Comparison of ENCODE assay signal across 8 mouse cellular contexts in the genomic region with DNA sequence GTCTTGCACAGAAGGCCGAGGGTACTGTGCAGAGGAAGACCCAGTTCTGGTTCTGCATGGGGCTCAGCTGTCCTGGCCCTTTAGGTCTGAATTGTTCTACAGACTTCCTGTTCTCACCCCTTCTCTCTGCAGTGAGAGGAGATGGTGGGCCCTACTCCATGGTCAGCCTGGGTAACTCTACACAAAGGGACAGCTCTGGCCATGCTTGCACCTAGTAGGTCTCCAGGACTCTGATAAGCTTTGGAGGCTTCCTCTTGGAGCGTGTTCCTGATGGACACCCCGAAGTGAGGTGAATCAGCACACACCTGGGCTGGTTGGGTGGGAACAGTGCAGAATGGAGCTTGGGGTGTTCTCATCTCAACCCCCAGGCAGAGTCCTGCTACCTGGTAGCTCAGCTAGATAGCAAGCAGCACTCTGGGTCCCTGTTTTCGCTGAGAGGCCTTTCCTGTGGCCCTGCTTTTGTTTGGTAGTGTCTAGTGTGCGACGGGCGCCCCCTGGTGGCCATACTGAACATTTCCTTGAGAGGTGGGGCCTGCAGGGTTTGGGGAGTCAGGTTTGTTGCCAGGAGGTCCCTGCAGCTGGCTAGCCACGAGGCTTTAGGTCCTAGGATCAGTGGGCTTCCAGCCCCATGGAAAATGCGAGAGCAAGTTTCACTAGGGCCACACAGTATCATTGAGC. TPM values are rescaled to one million over a fixed set of nuclear protein-coding genes. Genes with fewer than 3 reads are reported as not detected.
A peak's percentile ranks its signal among the peaks of the same experiment; 100 is the strongest.
DNase-seq lines count a peak whose midpoint lies in the region; ATAC-seq and TF ChIP-seq lines count a peak whose summit lies in the region.

No protein-coding gene starts in this region.

- peak; percentile 50 to 96; a peak in 3 of 4 replicates for TF ChIP-seq CTCF in CH12.LX (conservative IDR thresholded peaks at IDR 0.05 in 1 of 2, IDR thresholded peaks at IDR 0.05 in 1 of 2; ENCODE audit: low read depth in 2 of 2, low read length in 2 of 2)
- TF ChIP-seq CTCF in heart, postnatal 0 days (IDR thresholded peaks at IDR 0.05; ENCODE audit: low read depth), result peak; percentile 92
- peak; percentile 98 for TF ChIP-seq CTCF in stomach, postnatal 0 days (IDR thresholded peaks at IDR 0.05; ENCODE audit: low read depth)

- H3K4me2 ChIP-seq in CH12.LX (ENCODE audit: insufficient read depth, low read depth, poor library complexity, severe bottlenecking), result no peak overlapping the region
- no peak overlapping the region for H3K4me2 ChIP-seq in forebrain, embryonic 11.5 days (ENCODE audit: low read depth, low read length, severe bottlenecking)
- no peak overlapping the region for H3K4me2 ChIP-seq in heart, postnatal 0 days (ENCODE audit: low read depth, low read length)
- H3K4me2 ChIP-seq in liver, embryonic 13.5 days, result no peak overlapping the region
- no peak overlapping the region for H3K4me2 ChIP-seq in neural tube, embryonic 12.5 days (replicated peaks)
- no peak overlapping the region for H3K4me2 ChIP-seq in stomach, postnatal 0 days (replicated peaks; ENCODE audit: low read depth)

- no peak overlapping the region for H3K4me3 ChIP-seq in CH12.LX (replicated peaks in 1 of 3; ENCODE audit: low read depth in 2 of 3, low read length in 2 of 3, poor library complexity in 1 of 3)
- no peak overlapping the region for H3K4me3 ChIP-seq in forebrain, embryonic 11.5 days (ENCODE audit: low read depth, low read length)
- H3K4me3 ChIP-seq in heart, postnatal 0 days (ENCODE audit: low read depth, low read length), result no peak overlapping the region
- no peak overlapping the region for H3K4me3 ChIP-seq in liver, embryonic 13.5 days (replicated peaks)
- no peak overlapping the region for H3K4me3 ChIP-seq in neural tube, embryonic 12.5 days
- H3K4me3 ChIP-seq in stomach, postnatal 0 days (ENCODE audit: low read depth, low read length), result no peak overlapping the region

- peak; percentile 81 for DNase-seq in CH12.LX (ENCODE audit: extremely low read depth)
- DNase-seq in c-Kit-positive CD71-negative TER-119-negative erythroid progenitor cells, embryonic 14.5 days (ENCODE audit: low read depth), result peak; percentile 77
- DNase-seq in forebrain, embryonic 11.5 days (ENCODE audit: low spot score), result peak; percentile 93
- peak; percentile 60 for DNase-seq in heart, postnatal 0 days (ENCODE audit: low spot score)
- peak; percentile 81 for DNase-seq in kidney, postnatal 25 days
- DNase-seq in liver, embryonic 13.5 days, result peak; percentile 59
- DNase-seq in stomach, postnatal 0 days (ENCODE audit: low spot score), result peak; percentile 88

- no peak overlapping the region for H3K9ac ChIP-seq in CH12.LX (ENCODE audit: insufficient read depth, low read depth)
- H3K9ac ChIP-seq in forebrain, embryonic 11.5 days (ENCODE audit: low read length), result no peak overlapping the region; the same call in 1 of the 2 replicates
- H3K9ac ChIP-seq in heart, postnatal 0 days (replicated peaks; ENCODE audit: low read depth, low read length), result no peak overlapping the region
- H3K9ac ChIP-seq in liver, embryonic 13.5 days, result no peak overlapping the region
- H3K9ac ChIP-seq in neural tube, embryonic 12.5 days, result no peak overlapping the region
- H3K9ac ChIP-seq in stomach, postnatal 0 days (ENCODE audit: low read length), result no peak overlapping the region

- no peaks in the 10 kb centered on the region for H3K79me2 ChIP-seq in CH12.LX (replicated peaks; ENCODE audit: control insufficient read depth, extremely low read depth, insufficient read depth, poor library complexity, severe bottlenecking)

- H3K4me1 ChIP-seq in CH12.LX (ENCODE audit: control insufficient read depth in 1 of 2, insufficient read depth in 2 of 2), result peaks cover 0 to 15% of the 10 kb centered on the region in 2 experiments; a peak in 3 of 4 replicates
- 0 out of 2 replicates have a peak, but pooled peaks cover 2% of the 10 kb centered on the region for H3K4me1 ChIP-seq in forebrain, embryonic 11.5 days (replicated peaks; ENCODE audit: control insufficient read depth, insufficient read depth, low read length)
- peaks cover 19% of the 10 kb centered on the region; the same call in 1 of the 2 replicates for H3K4me1 ChIP-seq in heart, postnatal 0 days (ENCODE audit: control insufficient read depth, insufficient read depth)
- peaks cover 7% of the 10 kb centered on the region for H3K4me1 ChIP-seq in liver, embryonic 13.5 days (replicated peaks)
- no peaks in the 10 kb centered on the region for H3K4me1 ChIP-seq in neural tube, embryonic 12.5 days
- H3K4me1 ChIP-seq in stomach, postnatal 0 days (replicated peaks; ENCODE audit: control insufficient read depth, insufficient read depth), result no peaks in the 10 kb centered on the region; the same call in 1 of the 2 replicates

- in situ Hi-C loops in CH12.LX (cut with MboI; ENCODE audit: low pct_ligation_motif_present, low pct_unique_long_range_greater_than_20kb, low sequenced_read_pairs), result no loop called here

- TF ChIP-seq POLR2A in CH12.LX (IDR thresholded peaks at IDR 0.05; ENCODE audit: low read depth, low read length), result no peak

- WGBS in forebrain, embryonic 11.5 days, result 25% methylated on average over 9 of the region's 9 CpGs
- WGBS in heart, postnatal 0 days, result 24% methylated on average over 9 of the region's 9 CpGs
- 26% methylated on average over 9 of the region's 9 CpGs for WGBS in liver, embryonic 13.5 days (ENCODE audit: insufficient replicate concordance)
- WGBS in neural tube, embryonic 12.5 days, result 29% methylated on average over 9 of the region's 9 CpGs
- 26% methylated on average over 9 of the region's 9 CpGs for WGBS in stomach, postnatal 0 days

- no peak overlapping the region for H3K27ac ChIP-seq in CH12.LX (ENCODE audit: insufficient read depth, low read depth)
- H3K27ac ChIP-seq in forebrain, embryonic 11.5 days (ENCODE audit: low read depth, low read length), result no peak overlapping the region
- no peak overlapping the region for H3K27ac ChIP-seq in heart, postnatal 0 days (ENCODE audit: low read depth)
- H3K27ac ChIP-seq in liver, embryonic 13.5 days, result no peak overlapping the region
- no peak overlapping the region for H3K27ac ChIP-seq in neural tube, embryonic 12.5 days
- peak overlapping the region; percentile 45; the same call in 1 of the 2 replicates for H3K27ac ChIP-seq in stomach, postnatal 0 days (replicated peaks)

- ATAC-seq in forebrain, embryonic 11.5 days (replicated peaks; ENCODE audit: low FRiP score), result peak; percentile 78
- peak; percentile 68 for ATAC-seq in heart, postnatal 0 days (ENCODE audit: insufficient read depth, low read depth)
- peak; percentile 47 for ATAC-seq in liver, embryonic 13.5 days (ENCODE audit: low read depth)
- peak; percentile 83 for ATAC-seq in neural tube, embryonic 12.5 days (ENCODE audit: low FRiP score, low read depth)
- ATAC-seq in stomach, postnatal 0 days (ENCODE audit: low FRiP score, low TSS enrichment), result peak; percentile 54

- no peak for TF ChIP-seq EP300 in CH12.LX (IDR thresholded peaks at IDR 0.05; ENCODE audit: low read length)
- TF ChIP-seq EP300 in heart, postnatal 0 days (IDR thresholded peaks at IDR 0.05; ENCODE audit: low read depth), result no peak
- TF ChIP-seq EP300 in stomach, postnatal 0 days (optimal IDR thresholded peaks at IDR 0.05), result no peak

- H3K27me3 ChIP-seq in CH12.LX (replicated peaks), result peaks cover 54% of the 10 kb centered on the region
- H3K27me3 ChIP-seq in forebrain, embryonic 11.5 days (ENCODE audit: control insufficient read depth, insufficient read depth, low read length), result no peaks in the 10 kb centered on the region
- H3K27me3 ChIP-seq in heart, postnatal 0 days (ENCODE audit: control insufficient read depth, insufficient read depth, low read length), result 0 out of 2 replicates have a peak, but pooled peaks cover 1% of the 10 kb centered on the region
- H3K27me3 ChIP-seq in liver, embryonic 13.5 days, result no peaks in the 10 kb centered on the region
- no peaks in the 10 kb centered on the region; the same call in 1 of the 2 replicates for H3K27me3 ChIP-seq in neural tube, embryonic 12.5 days (replicated peaks)
- no peaks in the 10 kb centered on the region for H3K27me3 ChIP-seq in stomach, postnatal 0 days (ENCODE audit: control insufficient read depth, insufficient read depth, low read length)

- H3K9me3 ChIP-seq in CH12.LX (replicated peaks; ENCODE audit: low read length), result peaks cover 3% of the 10 kb centered on the region
- H3K9me3 ChIP-seq in forebrain, embryonic 11.5 days (ENCODE audit: control insufficient read depth, low read length), result no peaks in the 10 kb centered on the region
- no peaks in the 10 kb centered on the region for H3K9me3 ChIP-seq in heart, postnatal 0 days (replicated peaks; ENCODE audit: control insufficient read depth, low read length)
- H3K9me3 ChIP-seq in liver, embryonic 13.5 days (replicated peaks), result no peaks in the 10 kb centered on the region
- H3K9me3 ChIP-seq in neural tube, embryonic 12.5 days, result no peaks in the 10 kb centered on the region
- no peaks in the 10 kb centered on the region for H3K9me3 ChIP-seq in stomach, postnatal 0 days (ENCODE audit: control insufficient read depth, low read length)

- peak; percentile 94 for TF ChIP-seq RAD21 in CH12.LX (IDR thresholded peaks at IDR 0.05; ENCODE audit: low read depth, low read length)

- no peaks in the 10 kb centered on the region for H3K36me3 ChIP-seq in CH12.LX (replicated peaks in 1 of 2; ENCODE audit: control insufficient read depth in 1 of 2, insufficient read depth in 1 of 2, low read length in 1 of 2)
- no peaks in the 10 kb centered on the region for H3K36me3 ChIP-seq in forebrain, embryonic 11.5 days (ENCODE audit: control insufficient read depth, insufficient read depth, low read length)
- H3K36me3 ChIP-seq in heart, postnatal 0 days (replicated peaks; ENCODE audit: control insufficient read depth, insufficient read depth, low read length), result no peaks in the 10 kb centered on the region
- H3K36me3 ChIP-seq in liver, embryonic 13.5 days, result no peaks in the 10 kb centered on the region
- H3K36me3 ChIP-seq in neural tube, embryonic 12.5 days, result no peaks in the 10 kb centered on the region
- no peaks in the 10 kb centered on the region for H3K36me3 ChIP-seq in stomach, postnatal 0 days (ENCODE audit: control insufficient read depth, insufficient read depth, low read length)

- dilution Hi-C loops in CH12.LX (cut with MboI; ENCODE audit: extremely low pct_ligation_motif_present, extremely low pct_unique_long_range_greater_than_20kb, low sequenced_read_pairs), result no loop called here

RNA-seq across cellular contexts. Expression of a gene that starts 12.5 kb away (rescaled TPM):
- not detected in 2 replicates for total RNA-seq in CH12.LX (2012; rRNA removed)
- not detected in 2 replicates for total RNA-seq in CH12.LX (2014; rRNA removed)
- not detected in 2 replicates for polyA plus RNA-seq in CH12.LX (2012; ENCODE audit: insufficient read length, low read depth)
- 0.05 TPM in 1 of 2 replicates, not detected in the other for polyA plus RNA-seq in forebrain, embryonic 11.5 days (2014; fragmentation: Nextera tagmentation; extraction: Ambion mirVana)
- total RNA-seq in heart, postnatal 0 days (2014; rRNA removed; ENCODE audit: low replicate concordance), result 2.7 and 5.7 TPM in 2 replicates
- polyA plus RNA-seq in heart, postnatal 0 days (2015; fragmentation: Nextera tagmentation; extraction: Ambion mirVana), result 1.2 and 1.8 TPM in 2 replicates
- polyA plus RNA-seq in liver, embryonic 13.5 days (2015; fragmentation: Nextera tagmentation; extraction: Ambion mirVana), result 0.76 and 0.90 TPM in 2 replicates
- polyA plus RNA-seq in neural tube, embryonic 12.5 days (2016; fragmentation: Nextera tagmentation; extraction: Ambion mirVana), result 0.08 TPM in 1 of 2 replicates, not detected in the other
- polyA plus RNA-seq in stomach, postnatal 0 days (2015; fragmentation: Nextera tagmentation; extraction: Ambion mirVana), result 5.9 and 6.6 TPM in 2 replicates

RNA-seq across cellular contexts. Expression of a gene that starts 57.3 kb away (rescaled TPM):
- total RNA-seq in CH12.LX (2012; rRNA removed), result not detected in 2 replicates
- not detected in 2 replicates for total RNA-seq in CH12.LX (2014; rRNA removed)
- polyA plus RNA-seq in CH12.LX (2012; ENCODE audit: insufficient read length, low read depth), result not detected in 2 replicates
- polyA plus RNA-seq in forebrain, embryonic 11.5 days (2014; fragmentation: Nextera tagmentation; extraction: Ambion mirVana), result 0.08 TPM in 1 of 2 replicates, not detected in the other
- not detected in 2 replicates for total RNA-seq in heart, postnatal 0 days (2014; rRNA removed; ENCODE audit: low replicate concordance)
- polyA plus RNA-seq in heart, postnatal 0 days (2015; fragmentation: Nextera tagmentation; extraction: Ambion mirVana), result not detected in 2 replicates
- polyA plus RNA-seq in liver, embryonic 13.5 days (2015; fragmentation: Nextera tagmentation; extraction: Ambion mirVana), result not detected in 2 replicates
- 0.13 TPM in 1 of 2 replicates, not detected in the other for polyA plus RNA-seq in neural tube, embryonic 12.5 days (2016; fragmentation: Nextera tagmentation; extraction: Ambion mirVana)
- polyA plus RNA-seq in stomach, postnatal 0 days (2015; fragmentation: Nextera tagmentation; extraction: Ambion mirVana), result 1.2 and 1.8 TPM in 2 replicates
